Mouse (Mus musculus) spleen, adult 2 months (tissue): Measurements from ENCODE around the gene Suclg1. TPM values are rescaled to one million over a fixed set of nuclear protein-coding genes. Genes with fewer than 3 reads are reported as not detected.
A peak's percentile ranks its signal among the peaks of the same experiment; 100 is the strongest.

Source experiments
- DNase-seq, 2 experiments: peaks; one replicate each; pipeline versions ENCODE4 v3.0.0 to v3.0.0-alpha.2; 2012 to 2021; ENCODE audit warnings: low spot score in 2 of 2, low read depth in 1 of 2
- H3K27ac ChIP-seq: fragments of 200-500 bp; 2 replicates; pipeline ENCODE4 v1.5.1; 2012; ENCODE audit warnings: low read length, inconsistent platforms; ENCODE audit not compliant: insufficient read depth
- H3K27me3 ChIP-seq: fragments of 200-500 bp; 2 replicates; pipeline ENCODE4 v1.6.1; 2012; ENCODE audit warnings: mild to moderate bottlenecking, moderate library complexity, low read length, inconsistent platforms; ENCODE audit not compliant: control insufficient read depth, insufficient read depth
- H3K36me3 ChIP-seq: fragments of 200-500 bp; 2 replicates; pipeline ENCODE4 v1.6.1; 2012; ENCODE audit warnings: mild to moderate bottlenecking, low read length, inconsistent platforms; ENCODE audit not compliant: control insufficient read depth, insufficient read depth
- H3K4me1 ChIP-seq: fragments of 200-500 bp; 2 replicates; pipeline ENCODE4 v1.6.1; 2011; ENCODE audit warnings: inconsistent platforms; ENCODE audit not compliant: control insufficient read depth, insufficient read depth, insufficient read length
- H3K4me3 ChIP-seq: fragments of 200-500 bp; 2 replicates; pipeline ENCODE4 v1.5.1; 2011; ENCODE audit warnings: mild to moderate bottlenecking, inconsistent platforms; ENCODE audit not compliant: insufficient read depth, insufficient read length; ENCODE audit errors: extremely low read depth
- CTCF ChIP-seq: fragments of 200-500 bp; IDR thresholded peaks from 2 replicates; pipeline ENCODE4 v1.5.1; 2011; ENCODE audit warnings: mild to moderate bottlenecking, inconsistent platforms; ENCODE audit not compliant: insufficient read depth, insufficient read length, insufficient replicate concordance; ENCODE audit errors: extremely low read depth
- POLR2A ChIP-seq: fragments of 200-500 bp; IDR thresholded peaks from 2 replicates; pipeline ENCODE4 v1.6.1; 2011; ENCODE audit warnings: low read depth, low read length, inconsistent platforms
- WGBS: fragments of 180-500 bp; shearing (Covaris S2); methylation state at CpG from one replicate; pipeline ENCODE4 v1.1.7; 2018; 5-methylcytosine and 5-hydroxymethylcytosine counted together
- polyA plus RNA-seq: library from polyadenylated mRNA; depleted of rRNA; stranded (reverse); fragments of >200 nt; gene quantifications from 2 replicates; pipeline ENCODE4 v1.2.3, GENCODE M21; 2012

Suclg1 gene
- polyA plus RNA-seq, 1 experiment, result 19.0 TPM

DNA sequence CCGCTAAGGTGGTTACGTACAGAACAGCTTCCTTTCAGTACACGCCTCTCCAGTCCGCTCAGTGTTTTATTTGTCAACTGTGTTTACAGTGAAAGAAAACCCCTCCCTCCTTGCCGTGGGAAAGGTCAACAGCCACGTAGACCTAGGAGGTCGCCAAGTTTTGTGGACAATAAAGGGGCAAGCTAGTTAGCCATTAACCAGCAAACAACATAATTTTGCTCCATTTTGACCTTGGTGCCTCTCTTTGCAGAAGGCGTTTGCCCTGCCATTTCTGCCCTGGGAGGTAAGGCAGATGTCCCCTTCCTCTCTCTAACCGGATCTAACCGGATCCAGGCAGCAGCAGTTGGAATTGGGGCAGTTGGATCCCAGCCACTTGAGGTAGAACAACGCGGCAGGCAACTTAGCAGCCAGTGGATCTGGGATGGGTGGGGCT lies 16.0 kb upstream of the Suclg1 start:
- Histone ChIP-seq H3K4me1 (no peaks in the 10 kb centered on the region), H3K36me3 (no peaks in the 10 kb centered on the region), H3K27me3 (no peaks in the 10 kb centered on the region), H3K4me3 (no peak overlapping the region), H3K27ac (no peak overlapping the region)
- TF ChIP-seq POLR2A (no peak), CTCF (no peak)
- DNase-seq, result no peak
- 89% methylated on average over 12 of the region's 12 CpGs for WGBS

DNA sequence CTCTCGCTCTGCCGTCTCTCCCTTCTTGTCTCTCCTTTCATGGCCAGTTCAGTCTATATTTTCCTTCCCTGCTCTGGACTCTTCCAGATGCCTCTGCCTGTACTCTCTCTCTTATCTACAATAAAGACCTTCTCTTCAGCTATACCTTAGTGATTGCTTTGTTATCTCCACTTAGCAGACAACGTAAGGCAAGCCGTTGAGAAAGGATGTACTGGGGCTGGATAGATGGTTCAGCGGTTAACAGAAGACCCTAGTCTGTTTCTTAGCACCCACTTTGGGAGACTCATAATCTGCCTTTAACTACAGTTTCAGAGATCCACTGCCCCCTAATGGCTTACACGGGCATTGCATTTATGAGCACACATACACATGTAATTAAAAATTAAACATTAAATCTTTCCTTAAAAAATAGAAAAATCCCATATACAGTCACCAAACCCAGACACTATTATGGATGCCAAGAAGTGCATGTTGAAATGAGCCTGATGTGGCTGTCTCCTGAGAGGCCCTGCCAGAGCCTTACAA lies 14.9 kb upstream of the Suclg1 start:
- no peak overlapping the region for H3K27ac ChIP-seq

DNA sequence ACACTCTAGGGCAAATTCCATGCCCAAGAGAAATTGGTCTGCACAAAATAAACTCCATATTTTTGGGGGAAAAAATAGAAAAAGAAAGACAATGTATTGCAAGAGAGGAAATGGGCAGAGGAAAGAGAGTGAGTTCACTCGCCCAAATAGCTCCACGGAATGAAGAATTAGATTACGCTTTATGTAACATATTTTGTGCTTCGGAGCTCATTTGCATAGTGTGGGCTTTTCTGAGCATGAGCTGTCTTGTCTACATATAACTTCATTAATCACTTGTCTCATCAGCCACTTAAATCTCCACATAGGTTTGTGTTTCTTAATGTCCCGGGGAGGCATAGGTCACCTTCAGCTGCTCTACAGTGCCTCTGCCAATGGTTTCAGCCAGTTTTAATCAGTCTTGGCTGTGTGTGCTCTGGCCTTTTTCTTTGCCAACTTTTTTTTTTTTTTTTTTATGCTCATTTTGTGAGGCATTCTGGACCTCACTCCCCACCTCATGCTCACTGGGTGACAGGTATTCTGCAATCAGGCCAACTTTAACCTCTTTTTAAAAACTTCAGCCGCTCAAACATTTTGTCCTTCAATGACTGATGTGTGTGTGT lies 13.8 kb upstream of the Suclg1 start:
- Histone ChIP-seq H3K36me3 (no peaks in the 10 kb centered on the region), H3K27me3 (no peaks in the 10 kb centered on the region), H3K4me1 (no peaks in the 10 kb centered on the region), H3K4me3 (no peak overlapping the region), H3K27ac (no peak overlapping the region)
- TF ChIP-seq CTCF (no peak), POLR2A (no peak)
- WGBS, result 85% methylated on average over 6 of the region's 6 CpGs
- no peak for DNase-seq

More for the DNA sequence above, 14.9 kb upstream of the Suclg1 start:
- DNase-seq, result peak in 1 of 2 experiments; percentile 35
- TF ChIP-seq POLR2A (no peak), CTCF (no peak)
- no peak overlapping the region for H3K4me3 ChIP-seq
- no peaks in the 10 kb centered on the region for H3K4me1 ChIP-seq
- no peaks in the 10 kb centered on the region for H3K36me3 ChIP-seq
- WGBS, result 82% methylated on average over 6 of the region's 6 CpGs
- no peaks in the 10 kb centered on the region for H3K27me3 ChIP-seq

DNA sequence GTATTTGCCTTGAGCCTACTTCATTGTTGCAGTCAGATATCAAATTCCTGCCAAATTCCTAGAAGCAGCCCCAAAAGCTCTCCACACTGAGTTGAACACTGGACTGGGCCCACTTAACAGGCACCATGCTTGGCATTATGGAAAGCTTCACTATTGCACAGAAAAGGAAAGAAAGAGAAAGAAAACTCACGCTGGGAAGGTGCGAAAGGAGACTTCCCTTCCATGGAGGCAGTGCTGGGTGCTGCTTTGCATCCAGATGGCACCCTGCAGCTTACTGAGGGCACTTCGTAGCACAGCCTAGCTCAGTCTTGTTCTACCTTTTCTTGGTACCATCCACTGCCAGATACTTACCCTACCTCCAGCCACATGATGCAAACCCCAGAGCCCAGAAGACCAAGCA lies 12.5 kb upstream of the Suclg1 start:
- Histone ChIP-seq H3K27me3 (no peaks in the 10 kb centered on the region), H3K27ac (no peak overlapping the region), H3K4me1 (no peaks in the 10 kb centered on the region), H3K4me3 (no peak overlapping the region), H3K36me3 (no peaks in the 10 kb centered on the region)
- WGBS, result 97% methylated on average over 3 of the region's 3 CpGs
- TF ChIP-seq POLR2A (no peak), CTCF (no peak)
- DNase-seq, result no peak

DNA sequence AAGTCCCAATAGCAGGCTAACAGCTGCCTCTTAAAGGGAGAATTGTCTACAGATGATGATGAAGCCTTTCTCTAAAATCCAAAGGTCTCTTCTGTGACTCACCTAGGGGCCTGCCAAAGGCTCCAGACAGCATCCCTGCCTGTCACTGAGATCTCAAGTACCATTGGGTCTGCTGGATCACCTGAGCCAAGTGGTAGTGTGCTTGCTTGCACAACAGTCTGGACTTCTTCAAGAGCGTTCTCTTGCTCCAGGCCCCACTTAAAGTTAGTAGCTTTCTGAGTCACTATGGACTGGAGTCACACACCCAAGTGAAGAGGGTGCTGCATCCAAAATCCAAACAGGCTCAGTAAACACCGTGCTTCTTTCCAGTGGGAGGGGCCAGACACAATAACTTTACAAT lies 1.4 kb upstream of the Suclg1 start:
- 78% methylated on average over 2 of the region's 2 CpGs for WGBS
- H3K27me3 ChIP-seq, result no peaks in the 10 kb centered on the region
- H3K27ac ChIP-seq, result no peak overlapping the region
- DNase-seq, result no peak
- H3K4me3 ChIP-seq, result no peak overlapping the region
- no peaks in the 10 kb centered on the region for H3K36me3 ChIP-seq
- no peak for TF ChIP-seq POLR2A
- TF ChIP-seq CTCF, result no peak
- H3K4me1 ChIP-seq, result peaks cover 2% of the 10 kb centered on the region; the same call in 1 of the 2 replicates

DNA sequence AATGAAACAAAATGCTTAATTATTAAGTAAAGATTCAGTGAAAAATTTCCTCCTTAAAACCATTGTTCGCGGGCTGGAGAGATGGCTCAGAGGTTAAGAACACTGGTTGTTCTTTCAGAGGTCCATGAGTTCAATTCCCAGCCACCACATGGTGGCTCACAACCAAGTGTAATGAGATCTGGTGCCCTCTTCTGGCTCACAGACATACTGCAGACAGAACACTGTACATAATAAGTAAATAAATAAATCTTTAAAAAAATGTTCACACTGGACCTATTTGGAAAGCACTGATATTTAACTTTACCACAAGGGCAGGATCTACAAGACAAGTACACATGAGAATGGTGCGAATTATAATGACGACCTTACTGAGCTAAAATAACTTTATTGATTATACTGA lies 730 bp upstream of the Suclg1 start:
- H3K4me1 ChIP-seq, result peaks cover 2% of the 10 kb centered on the region; the same call in 1 of the 2 replicates
- H3K27ac ChIP-seq, result no peak overlapping the region
- peak in 1 of 2 experiments; percentile 48 for DNase-seq
- H3K4me3 ChIP-seq, result no peak overlapping the region
- no peaks in the 10 kb centered on the region for H3K27me3 ChIP-seq
- no peaks in the 10 kb centered on the region for H3K36me3 ChIP-seq
- TF ChIP-seq POLR2A, result no peak
- TF ChIP-seq CTCF, result no peak
- 56% methylated on average over 4 of the region's 4 CpGs for WGBS

DNA sequence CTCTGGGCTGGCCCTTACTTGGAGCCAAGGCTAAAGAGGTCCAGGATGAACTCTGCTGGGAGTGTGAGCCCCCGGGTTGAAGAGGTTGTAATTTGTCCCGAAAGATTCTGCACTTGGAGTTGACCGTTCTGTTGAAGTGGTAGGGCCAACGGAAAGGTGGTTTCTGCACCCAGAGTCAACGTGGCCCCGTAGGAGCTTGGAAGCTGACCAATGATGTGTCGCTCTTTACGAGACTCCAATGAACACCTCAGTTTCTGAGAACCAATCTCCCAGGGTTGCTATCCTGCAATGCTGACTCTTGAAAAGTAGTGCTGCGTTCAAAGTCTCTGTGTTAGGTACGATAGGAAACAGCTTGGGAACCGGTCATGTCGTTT lies 854 bp downstream of the Suclg1 start:
- H3K4me3 ChIP-seq, result peak overlapping the region; percentile 98
- 1% methylated on average over 12 of the region's 12 CpGs for WGBS
- no peak for DNase-seq

More for the DNA sequence above, 854 bp downstream of the Suclg1 start:
- no peak overlapping the region for H3K27ac ChIP-seq
- H3K4me1 ChIP-seq, result peaks cover 6% of the 10 kb centered on the region; the same call in 1 of the 2 replicates
- H3K36me3 ChIP-seq, result no peaks in the 10 kb centered on the region
- no peaks in the 10 kb centered on the region for H3K27me3 ChIP-seq
- TF ChIP-seq CTCF, result no peak
- no peak for TF ChIP-seq POLR2A
